Mouse (Mus musculus): Measurements from ENCODE around the gene Pck1. TPM values are rescaled to one million over a fixed set of nuclear protein-coding genes. Genes with fewer than 3 reads are reported as not detected.

Pck1 gene
- polyA plus RNA-seq, 1 experiment from 2014 or later, result not detected

GRCm38 (mm10) chr2:173129111-173129510 lies 23.7 kb upstream of the Pck1 start:
- no peak overlapping the region for H3K4me3 ChIP-seq
- no peak overlapping the region for H3K27ac ChIP-seq
- no peaks in the 10 kb centered on the region for H3K36me3 ChIP-seq
- WGBS, result 79% methylated on average over 2 of the region's 2 CpGs
- no peaks in the 10 kb centered on the region for H3K4me1 ChIP-seq (replicated peaks)
- no peaks in the 10 kb centered on the region for H3K27me3 ChIP-seq
- H3K9ac ChIP-seq, result no peak overlapping the region
- no peak overlapping the region for H3K4me2 ChIP-seq
- ATAC-seq (ENCODE audit: low FRiP score), result no peak
- 0 out of 2 replicates have a peak, but pooled peaks cover 7% of the 10 kb centered on the region for H3K9me3 ChIP-seq

GRCm38 (mm10) chr2:173132262-173132661 lies 20.6 kb upstream of the Pck1 start:
- Histone ChIP-seq H3K4me2 (no peak overlapping the region), H3K27me3 (0 out of 2 replicates have a peak, but pooled peaks cover 5% of the 10 kb centered on the region), H3K36me3 (no peaks in the 10 kb centered on the region), H3K4me3 (no peak overlapping the region), H3K4me1 (replicated peaks) (no peaks in the 10 kb centered on the region), H3K27ac (no peak overlapping the region), H3K9ac (no peak overlapping the region), H3K9me3 (no peaks in the 10 kb centered on the region)
- no peak for ATAC-seq (ENCODE audit: low FRiP score)
- WGBS, result 68% methylated on average over 13 of the region's 13 CpGs

- H3K4me1 ChIP-seq (replicated peaks), result no peaks in the 10 kb centered on the region
- WGBS, result 64% methylated on average over 8 of the region's 8 CpGs
- no peak for ATAC-seq (ENCODE audit: low FRiP score)
Measured at GRCm38 (mm10) chr2:173132794-173133300, 20.0 kb upstream of the Pck1 start.

GRCm38 (mm10) chr2:173134695-173135094 lies 18.2 kb upstream of the Pck1 start:
- no peak overlapping the region for H3K4me3 ChIP-seq
- no peak overlapping the region for H3K4me2 ChIP-seq
- H3K4me1 ChIP-seq (replicated peaks), result peaks cover 11% of the 10 kb centered on the region
- ATAC-seq (ENCODE audit: low FRiP score), result no peak
- H3K9me3 ChIP-seq, result no peaks in the 10 kb centered on the region
- no peaks in the 10 kb centered on the region for H3K36me3 ChIP-seq
- WGBS, result 69% methylated on average over 9 of the region's 9 CpGs
- no peak overlapping the region for H3K9ac ChIP-seq
- 0 out of 2 replicates have a peak, but pooled peaks cover 8% of the 10 kb centered on the region for H3K27me3 ChIP-seq
- H3K27ac ChIP-seq, result no peak overlapping the region

More at GRCm38 (mm10) chr2:173132794-173133300, 20.0 kb upstream of the Pck1 start:
- no peak overlapping the region for H3K9ac ChIP-seq
- no peak overlapping the region for H3K4me3 ChIP-seq
- no peak overlapping the region for H3K27ac ChIP-seq
- no peaks in the 10 kb centered on the region for H3K36me3 ChIP-seq
- no peaks in the 10 kb centered on the region for H3K9me3 ChIP-seq
- H3K4me2 ChIP-seq, result no peak overlapping the region
- 0 out of 2 replicates have a peak, but pooled peaks cover 5% of the 10 kb centered on the region for H3K27me3 ChIP-seq

- Histone ChIP-seq H3K27ac (no peak overlapping the region), H3K9me3 (no peaks in the 10 kb centered on the region), H3K4me1 (replicated peaks) (peaks cover 12% of the 10 kb centered on the region), H3K27me3 (0 out of 2 replicates have a peak, but pooled peaks cover 12% of the 10 kb centered on the region), H3K9ac (no peak overlapping the region), H3K36me3 (no peaks in the 10 kb centered on the region), H3K4me2 (no peak overlapping the region), H3K4me3 (no peak overlapping the region)
- 0 out of 2 replicates have a peak, but pooled peaks have one; percentile 13 for ATAC-seq (ENCODE audit: low FRiP score)
- 37% methylated on average over 15 of the region's 15 CpGs for WGBS
Measured at GRCm38 (mm10) chr2:173138323-173139239, 14.3 kb upstream of the Pck1 start.

GRCm38 (mm10) chr2:173143611-173144010 lies 9.2 kb upstream of the Pck1 start:
- no peak overlapping the region for H3K9ac ChIP-seq
- no peak overlapping the region for H3K4me3 ChIP-seq
- H3K4me1 ChIP-seq (replicated peaks), result peaks cover 14% of the 10 kb centered on the region
- H3K4me2 ChIP-seq, result no peak overlapping the region
- 0 out of 2 replicates have a peak, but pooled peaks cover 15% of the 10 kb centered on the region for H3K27me3 ChIP-seq
- H3K27ac ChIP-seq, result no peak overlapping the region
- WGBS, result 71% methylated on average over 11 of the region's 11 CpGs
- no peak for ATAC-seq (ENCODE audit: low FRiP score)
- H3K36me3 ChIP-seq, result no peaks in the 10 kb centered on the region
- H3K9me3 ChIP-seq, result no peaks in the 10 kb centered on the region

- ATAC-seq (ENCODE audit: low FRiP score), result no peak
- Histone ChIP-seq H3K4me2 (no peak overlapping the region), H3K36me3 (no peaks in the 10 kb centered on the region), H3K4me3 (no peak overlapping the region), H3K9me3 (no peaks in the 10 kb centered on the region), H3K9ac (no peak overlapping the region), H3K27me3 (0 out of 2 replicates have a peak, but pooled peaks cover 14% of the 10 kb centered on the region), H3K27ac (no peak overlapping the region), H3K4me1 (replicated peaks) (0 out of 2 replicates have a peak, but pooled peaks cover 7% of the 10 kb centered on the region)
- 76% methylated on average over 3 of the region's 3 CpGs for WGBS
Measured at GRCm38 (mm10) chr2:173145808-173146207, 7.0 kb upstream of the Pck1 start.

GRCm38 (mm10) chr2:173146728-173147127 lies 6.1 kb upstream of the Pck1 start:
- no peak overlapping the region for H3K4me2 ChIP-seq
- H3K27me3 ChIP-seq, result 0 out of 2 replicates have a peak, but pooled peaks cover 15% of the 10 kb centered on the region
- no peak for ATAC-seq (ENCODE audit: low FRiP score)
- H3K9ac ChIP-seq, result no peak overlapping the region
- H3K36me3 ChIP-seq, result no peaks in the 10 kb centered on the region
- 74% methylated on average over 6 of the region's 6 CpGs for WGBS
- no peak overlapping the region for H3K4me3 ChIP-seq
- H3K27ac ChIP-seq, result no peak overlapping the region
- 0 out of 2 replicates have a peak, but pooled peaks cover 7% of the 10 kb centered on the region for H3K4me1 ChIP-seq (replicated peaks)
- no peaks in the 10 kb centered on the region for H3K9me3 ChIP-seq

- Histone ChIP-seq H3K27ac (no peak overlapping the region), H3K4me2 (no peak overlapping the region), H3K4me1 (replicated peaks) (0 out of 2 replicates have a peak, but pooled peaks cover 7% of the 10 kb centered on the region), H3K9me3 (no peaks in the 10 kb centered on the region), H3K36me3 (no peaks in the 10 kb centered on the region), H3K9ac (no peak overlapping the region), H3K27me3 (0 out of 2 replicates have a peak, but pooled peaks cover 13% of the 10 kb centered on the region), H3K4me3 (no peak overlapping the region)
- no peak for ATAC-seq (ENCODE audit: low FRiP score)
- WGBS, result 86% methylated on average over 5 of the region's 5 CpGs
Measured at GRCm38 (mm10) chr2:173148001-173148400, 4.8 kb upstream of the Pck1 start.

- no peaks in the 10 kb centered on the region for H3K4me1 ChIP-seq (replicated peaks)
- no peak overlapping the region for H3K27ac ChIP-seq
- H3K4me2 ChIP-seq, result no peak overlapping the region
- H3K9me3 ChIP-seq, result no peaks in the 10 kb centered on the region
- no peak overlapping the region for H3K4me3 ChIP-seq
- H3K36me3 ChIP-seq, result no peaks in the 10 kb centered on the region
- 0 out of 2 replicates have a peak, but pooled peaks cover 3% of the 10 kb centered on the region for H3K27me3 ChIP-seq
- ATAC-seq (ENCODE audit: low FRiP score), result no peak
- no peak overlapping the region for H3K9ac ChIP-seq
- WGBS, result 92% methylated on average over 5 of the region's 5 CpGs
Measured at GRCm38 (mm10) chr2:173151352-173151751, 1.5 kb upstream of the Pck1 start.

GRCm38 (mm10) chr2:173151784-173152284 lies 1.0 kb upstream of the Pck1 start:
- H3K9ac ChIP-seq, result no peak overlapping the region
- 90% methylated on average over 7 of the region's 7 CpGs for WGBS
- no peaks in the 10 kb centered on the region for H3K9me3 ChIP-seq
- no peak overlapping the region for H3K27ac ChIP-seq
- no peaks in the 10 kb centered on the region for H3K4me1 ChIP-seq (replicated peaks)
- H3K4me2 ChIP-seq, result no peak overlapping the region
- no peak overlapping the region for H3K4me3 ChIP-seq
- no peak for ATAC-seq (ENCODE audit: low FRiP score)
- no peaks in the 10 kb centered on the region for H3K36me3 ChIP-seq
- H3K27me3 ChIP-seq, result 0 out of 2 replicates have a peak, but pooled peaks cover 3% of the 10 kb centered on the region

GRCm38 (mm10) chr2:173153266-173153665 lies 418 bp downstream of the Pck1 start:
- Histone ChIP-seq H3K4me1 (replicated peaks) (no peaks in the 10 kb centered on the region), H3K4me3 (no peak overlapping the region), H3K27me3 (0 out of 2 replicates have a peak, but pooled peaks cover 3% of the 10 kb centered on the region), H3K27ac (no peak overlapping the region), H3K4me2 (no peak overlapping the region), H3K9ac (no peak overlapping the region), H3K36me3 (no peaks in the 10 kb centered on the region), H3K9me3 (no peaks in the 10 kb centered on the region)
- ATAC-seq (ENCODE audit: low FRiP score), result no peak
- WGBS, result 88% methylated on average over 10 of the region's 10 CpGs
